Mouse (Mus musculus) cerebellum, adult 18-20 months (tissue): Measurements from ENCODE around the gene Fktn.
"Not testable (repeated sequence)": the region's sequence is repeated elsewhere in the genome, so short reads cannot be mapped to it uniquely, and the experiment has no call there.

ENCODE experiments used
- DNase-seq, 2 experiments: peaks; one replicate each; pipeline ENCODE4 v3.0.0; 2021

Gene Fktn

DNA sequence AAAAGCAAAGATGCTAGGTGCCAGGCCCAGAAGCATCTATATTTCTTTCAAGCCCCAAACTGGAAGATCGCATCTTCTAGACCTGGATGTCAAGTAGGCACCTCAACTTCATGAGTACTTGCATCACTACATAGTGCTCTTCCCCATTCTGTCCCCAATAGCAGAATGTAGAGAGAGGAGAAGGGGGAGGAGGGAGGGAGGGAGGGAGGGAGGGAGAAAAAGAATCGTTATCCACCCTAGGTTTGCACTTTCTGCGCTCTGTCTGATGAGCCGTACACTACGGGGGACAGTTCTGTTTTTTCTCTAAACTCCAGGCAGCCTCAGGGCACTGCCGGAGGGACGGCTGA is at the start of gene Fktn:
Fktn (plus strand) TSS at position 295 of the 347 bp plus-strand sequence.
- no peak for DNase-seq

DNA sequence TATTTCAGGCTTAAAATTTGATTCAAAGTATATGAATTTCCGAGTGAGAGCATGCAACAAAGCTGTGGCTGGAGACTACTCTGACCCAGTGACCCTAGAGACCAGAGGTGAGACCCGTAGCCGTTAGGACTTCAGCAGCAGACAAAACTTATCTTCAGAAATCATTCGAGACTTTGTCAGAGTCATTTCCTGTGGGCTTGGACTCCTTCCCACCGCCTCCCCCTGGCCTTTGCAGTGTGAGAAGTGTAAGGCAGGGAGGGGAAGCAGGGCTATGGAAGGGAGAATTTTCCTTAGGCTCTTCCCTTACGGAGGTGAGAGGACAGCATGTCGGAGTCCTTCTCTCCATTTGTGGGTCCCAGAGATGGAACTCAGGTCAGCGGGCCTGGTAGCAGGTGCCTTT is 31.7 kb upstream of the Fktn start:
- DNase-seq = no peak

DNA sequence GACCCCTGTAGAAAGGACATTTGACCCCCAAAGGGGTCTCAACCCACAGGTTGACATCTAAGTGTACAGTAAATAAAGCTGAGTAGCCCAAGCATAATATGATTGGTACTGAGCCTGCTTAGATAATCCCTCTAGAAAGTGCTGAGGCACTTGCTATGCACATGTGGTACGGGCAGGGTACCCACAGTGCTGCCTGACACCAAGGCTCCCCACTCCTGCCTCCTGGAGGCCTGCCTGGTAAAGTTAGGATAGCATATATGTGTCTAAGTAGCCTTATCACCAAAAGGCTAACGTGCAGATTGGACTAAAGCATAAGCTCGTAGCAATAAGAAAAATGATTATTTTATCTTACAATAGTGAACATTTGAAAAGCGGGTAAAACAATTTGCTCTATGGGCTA is 24.8 kb upstream of the Fktn start:
- DNase-seq = no peak

DNA sequence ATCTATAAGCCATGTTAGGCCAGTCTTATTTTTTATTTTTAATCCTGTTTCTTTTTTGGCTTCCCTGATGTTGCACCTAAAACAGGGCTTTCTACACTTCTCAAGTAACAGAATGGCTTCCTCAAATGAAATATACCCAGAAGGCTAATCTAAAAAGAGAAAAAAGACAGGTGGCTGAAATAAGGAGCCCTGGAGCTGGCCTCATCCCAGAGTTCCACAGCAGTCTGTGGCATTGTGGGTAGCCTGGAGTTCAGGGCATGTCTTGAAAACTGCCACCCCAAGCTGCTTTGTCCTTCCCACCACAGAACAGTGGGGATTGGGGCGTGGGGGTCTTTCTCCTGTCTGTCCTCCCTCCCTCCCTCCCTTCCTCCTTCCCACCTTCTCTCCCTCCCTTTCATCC is 22.4 kb upstream of the Fktn start:
- peak; percentile 38 to 43 for DNase-seq

DNA sequence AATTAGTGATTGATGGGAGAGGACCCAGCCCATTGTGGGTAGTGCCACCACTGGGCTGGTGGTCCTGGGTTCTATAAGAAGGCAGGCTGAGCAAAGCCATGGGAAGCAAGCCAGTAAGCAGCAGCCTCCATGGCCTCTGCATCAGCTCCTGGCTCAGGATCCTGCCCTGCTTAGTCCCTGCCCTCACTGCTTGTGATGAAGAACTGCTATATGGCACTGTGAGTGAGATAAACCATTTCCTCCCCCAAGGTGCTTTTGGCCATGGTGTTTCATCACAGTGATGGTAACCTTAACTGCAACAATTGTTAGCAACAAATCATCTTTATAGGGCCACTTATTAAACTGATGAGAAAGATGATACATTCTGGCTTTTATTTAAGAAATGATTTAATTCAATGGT is 4.6 kb upstream of the Fktn start:
- DNase-seq = not testable (repeated sequence)

DNA sequence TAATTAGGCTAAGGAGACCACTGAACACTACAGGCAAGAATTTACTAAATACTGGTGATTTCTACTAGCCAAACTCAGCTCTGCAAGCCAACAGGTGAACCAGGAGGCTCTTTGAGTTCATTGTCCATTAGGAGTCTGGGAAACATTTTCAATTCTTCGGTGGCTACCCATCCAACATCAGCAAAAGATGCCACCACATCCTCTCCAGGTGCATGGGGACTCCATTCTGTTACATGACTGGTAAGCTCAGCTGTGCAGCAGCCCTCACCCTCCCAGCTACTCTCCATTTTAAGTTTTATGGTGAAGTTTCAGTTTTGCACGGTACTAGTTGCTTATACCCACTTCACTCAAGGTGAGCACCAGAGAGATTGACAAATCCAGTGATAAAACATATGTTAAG is 3.8 kb upstream of the Fktn start:
- no peak for DNase-seq

DNA sequence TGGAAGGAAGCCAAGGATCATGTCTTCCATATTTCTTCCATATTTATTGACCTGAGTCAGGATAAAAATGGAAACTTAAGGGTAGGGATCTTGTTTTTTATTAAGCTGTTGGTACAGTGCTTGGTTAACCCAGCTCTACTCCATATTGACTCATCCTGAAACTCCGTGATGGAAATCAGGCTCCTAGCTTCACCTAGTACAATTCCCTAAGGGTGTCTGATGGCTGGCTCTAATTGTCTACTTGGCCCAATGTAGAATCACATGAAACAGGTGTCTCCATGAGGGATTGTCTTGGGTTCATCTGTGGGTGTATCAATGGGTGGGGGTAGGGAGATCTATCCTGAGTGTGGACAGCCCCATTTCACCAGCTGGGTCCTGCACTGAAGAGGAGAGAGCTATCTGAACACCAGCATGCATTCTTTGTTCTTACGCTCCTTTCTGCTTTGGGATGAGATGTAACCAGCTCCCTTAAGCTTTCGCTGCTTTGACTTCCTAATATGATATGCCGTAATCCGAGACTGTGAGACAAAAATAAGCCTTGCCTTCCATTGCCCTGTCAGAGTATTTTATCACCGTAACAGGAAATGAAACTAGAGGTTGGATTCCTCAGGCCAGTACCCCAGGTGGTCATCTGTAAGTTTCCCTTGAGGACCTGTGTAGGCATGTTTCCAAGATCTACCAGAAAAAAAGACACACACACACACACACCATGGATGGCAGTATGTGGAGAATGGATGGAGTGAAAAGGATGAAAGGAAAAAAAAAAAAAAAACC is 3.1 kb upstream of the Fktn start:
- DNase-seq = no peak

DNA sequence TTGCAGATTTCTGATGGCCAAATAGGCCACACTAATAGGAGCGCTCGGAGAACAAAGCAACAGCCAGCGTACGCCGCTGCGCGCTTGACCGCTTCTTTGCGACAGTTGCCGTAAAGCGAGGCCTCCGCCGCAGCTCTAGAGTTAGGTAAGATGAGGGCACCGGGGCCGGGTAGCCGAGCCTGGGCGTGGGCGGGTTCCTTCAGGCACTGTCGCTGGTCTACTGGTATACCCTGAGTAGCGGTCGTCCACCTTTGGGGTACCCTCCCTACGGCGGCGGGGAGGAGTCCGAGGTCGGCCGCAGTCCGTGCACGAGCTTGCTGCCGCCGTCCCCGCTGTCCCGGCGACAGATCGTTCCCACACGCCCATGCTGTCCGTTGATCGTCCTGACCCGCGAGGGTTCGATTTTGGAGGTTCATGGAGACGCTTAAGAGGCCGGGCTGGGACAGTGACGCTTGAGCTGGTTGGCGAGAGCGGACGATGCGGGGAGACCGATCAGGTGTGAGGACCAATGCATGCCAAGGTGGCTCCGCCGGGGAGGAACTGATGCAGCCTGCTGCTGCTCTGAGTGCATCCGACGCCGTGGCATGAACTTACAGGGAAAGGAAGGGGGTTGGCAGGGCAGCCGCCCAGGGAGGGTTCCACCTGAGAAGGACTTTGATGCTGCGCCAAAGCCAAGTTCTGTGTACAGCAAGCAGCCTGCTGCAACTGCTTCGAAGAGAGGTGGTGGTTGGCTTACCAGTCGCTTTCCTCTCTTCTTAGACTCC is 435 bp downstream of the Fktn start:
- peak; percentile 91 to 94 for DNase-seq

DNA sequence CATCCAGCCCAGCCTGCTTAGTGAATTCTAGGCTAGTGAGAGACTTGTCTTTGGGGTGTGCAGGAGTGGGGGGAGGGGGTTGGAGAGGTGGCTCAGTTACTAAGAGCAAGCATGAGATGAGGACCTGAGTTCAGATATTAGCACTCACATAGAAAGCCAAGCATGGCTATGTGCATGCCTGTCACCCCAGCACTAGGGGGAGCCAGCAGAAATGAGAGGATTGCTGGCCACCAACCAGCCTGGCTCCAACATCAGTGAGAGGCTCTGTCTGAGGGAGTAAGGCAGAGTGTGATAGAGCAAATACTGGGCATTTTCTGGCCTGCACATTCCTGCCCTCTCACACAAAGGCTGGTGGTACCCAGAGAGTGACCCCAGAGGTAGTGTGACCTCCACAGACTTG is 2.2 kb downstream of the Fktn start:
- DNase-seq = no peak

DNA sequence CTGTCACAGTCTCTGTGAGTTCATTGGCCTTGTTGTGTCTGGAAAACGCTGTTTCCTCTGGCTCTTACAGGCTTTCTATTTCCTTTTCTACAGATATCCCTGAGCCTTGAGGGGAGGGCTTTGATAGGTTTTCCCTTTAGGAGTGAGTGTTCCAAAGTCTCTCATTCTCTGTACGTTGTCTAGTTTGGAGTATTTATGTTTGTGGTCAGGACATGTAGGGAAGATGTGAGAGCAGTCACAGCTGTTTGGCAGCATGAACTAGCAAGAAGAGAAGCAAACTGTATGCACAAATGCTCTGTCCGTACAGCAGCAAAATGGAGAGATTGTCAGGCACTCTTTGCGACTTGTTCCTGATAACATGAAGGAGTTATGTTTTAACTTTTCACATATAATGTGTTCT is 3.7 kb downstream of the Fktn start:
- no peak for DNase-seq

DNA sequence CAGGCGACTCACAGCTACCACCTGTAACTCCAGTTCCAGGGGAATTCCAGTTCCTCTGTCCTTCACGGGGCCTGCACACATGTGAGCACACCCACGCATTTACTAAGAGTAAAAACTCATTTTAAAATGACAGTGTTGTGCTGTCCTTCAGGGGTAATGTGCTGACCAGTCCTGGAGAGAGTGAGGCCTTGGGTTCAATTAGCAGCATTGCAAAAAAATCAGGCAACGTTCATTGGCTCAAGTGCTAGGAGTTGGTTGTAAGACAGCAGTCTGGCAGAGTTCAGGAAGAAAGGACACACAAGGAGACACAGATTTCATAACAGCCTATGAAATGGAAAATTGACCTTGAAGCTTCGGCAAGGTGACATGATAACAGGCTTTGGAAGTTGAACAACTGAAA is 4.5 kb downstream of the Fktn start:
- no peak for DNase-seq

DNA sequence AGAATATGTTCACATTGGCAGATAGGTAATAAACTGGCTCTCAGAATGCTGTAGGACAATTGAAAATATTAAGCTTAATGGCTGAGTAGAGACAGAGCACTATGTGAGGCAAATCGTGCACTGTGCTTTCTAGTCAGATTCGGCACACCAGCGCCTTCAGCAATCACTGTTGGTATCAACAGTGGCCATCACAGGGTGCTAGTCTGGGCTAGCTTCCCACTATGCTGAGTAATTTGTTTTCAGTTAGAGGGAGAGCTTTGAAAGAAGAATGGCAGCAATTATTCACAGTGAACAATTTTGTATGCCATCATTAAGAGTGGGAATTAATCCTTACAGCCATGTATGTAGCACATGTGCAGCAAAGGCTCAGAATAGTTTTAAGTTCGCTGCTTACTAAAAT is 8.7 kb downstream of the Fktn start:
- no peak for DNase-seq

DNA sequence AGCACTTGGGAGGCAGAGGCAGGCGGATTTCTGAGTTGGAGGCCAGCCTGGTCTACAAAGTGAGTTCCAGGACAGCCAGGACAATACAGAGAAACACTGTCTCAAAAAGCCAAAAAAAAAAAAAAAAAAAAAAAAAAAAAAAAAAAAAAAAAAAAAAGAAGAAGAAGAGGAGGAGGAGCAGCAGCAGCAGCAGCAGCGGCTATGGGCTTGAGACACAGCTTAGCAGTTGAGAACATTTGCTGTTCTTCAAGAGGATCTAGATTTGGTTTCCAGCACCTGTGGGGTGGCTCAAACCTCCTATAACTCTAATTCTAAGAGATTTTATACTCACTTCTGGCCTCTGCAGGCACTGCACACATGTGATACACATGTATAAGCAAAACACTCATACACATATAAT is 12.3 kb downstream of the Fktn start:
- DNase-seq = not testable (repeated sequence)

DNA sequence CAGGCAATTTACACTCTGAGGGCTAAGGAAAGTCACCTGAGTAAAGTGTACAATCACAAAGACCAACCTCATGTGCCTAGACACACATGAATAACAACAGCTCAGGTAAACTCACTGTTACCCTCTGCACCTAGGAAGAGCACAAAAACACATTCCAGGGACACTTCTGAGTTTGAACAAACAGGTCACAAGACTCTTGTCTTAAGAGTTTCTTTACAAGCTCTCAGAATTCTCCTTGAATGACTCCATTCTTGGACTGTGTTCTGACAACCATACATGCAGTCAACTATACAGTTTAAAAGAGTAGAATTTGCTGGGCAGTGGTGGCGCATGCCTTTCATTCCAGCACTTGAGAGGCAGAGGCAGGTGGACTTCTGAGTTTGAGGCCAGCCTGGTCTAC is 14.3 kb downstream of the Fktn start:
- no peak for DNase-seq

DNA sequence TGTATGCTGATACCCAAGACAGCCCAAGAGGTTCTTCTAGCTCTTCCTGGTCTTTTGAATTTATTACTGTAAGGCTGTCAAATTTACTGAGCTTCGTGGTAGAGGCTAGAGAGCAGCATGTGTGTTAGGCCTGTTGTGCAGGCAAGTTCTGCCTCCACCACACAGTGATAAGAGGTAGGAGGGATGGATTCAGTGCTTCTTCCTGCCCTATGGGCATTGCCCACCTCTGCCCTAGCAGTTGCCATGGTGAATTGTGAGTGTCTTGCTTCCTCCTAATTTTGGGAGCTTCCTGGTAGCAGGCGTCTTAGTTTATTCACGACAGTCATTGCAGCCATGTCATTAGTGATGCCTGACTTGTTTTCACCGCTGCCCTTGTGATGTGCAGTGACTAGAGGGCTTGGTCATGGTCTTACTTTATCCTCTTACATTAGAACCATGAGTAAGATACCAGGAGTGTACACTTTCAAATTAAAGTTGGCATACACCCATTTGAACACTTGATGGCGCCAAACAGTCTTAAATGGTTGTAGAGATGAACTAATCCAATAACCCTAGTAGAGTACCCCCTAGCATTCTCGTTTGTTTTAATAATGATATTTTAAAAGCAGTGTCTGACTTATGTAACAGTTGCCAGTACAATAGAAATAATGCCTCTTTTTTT is 25.3 kb downstream of the Fktn start:
- peak; percentile 28 to 41 for DNase-seq

DNA sequence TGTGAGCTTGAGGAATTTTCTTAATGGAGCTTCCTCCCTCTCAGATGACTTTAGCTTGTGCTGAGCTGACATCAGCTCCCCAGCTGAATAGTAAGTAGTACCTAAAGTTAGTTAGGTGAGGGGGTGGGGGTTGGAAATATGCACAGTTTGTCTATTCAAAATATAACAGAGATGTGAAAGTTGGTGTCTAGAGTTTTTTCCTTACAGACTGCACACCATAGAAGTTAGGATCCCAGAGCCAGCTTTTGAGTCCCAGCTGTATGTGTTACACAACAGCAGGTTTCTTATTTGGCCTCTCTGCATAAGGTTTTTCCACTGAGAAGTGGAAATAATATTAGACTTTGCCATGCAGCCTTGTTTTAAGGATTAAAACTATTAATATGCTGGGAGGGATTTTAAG is 36.0 kb downstream of the Fktn start:
- no peak for DNase-seq

DNA sequence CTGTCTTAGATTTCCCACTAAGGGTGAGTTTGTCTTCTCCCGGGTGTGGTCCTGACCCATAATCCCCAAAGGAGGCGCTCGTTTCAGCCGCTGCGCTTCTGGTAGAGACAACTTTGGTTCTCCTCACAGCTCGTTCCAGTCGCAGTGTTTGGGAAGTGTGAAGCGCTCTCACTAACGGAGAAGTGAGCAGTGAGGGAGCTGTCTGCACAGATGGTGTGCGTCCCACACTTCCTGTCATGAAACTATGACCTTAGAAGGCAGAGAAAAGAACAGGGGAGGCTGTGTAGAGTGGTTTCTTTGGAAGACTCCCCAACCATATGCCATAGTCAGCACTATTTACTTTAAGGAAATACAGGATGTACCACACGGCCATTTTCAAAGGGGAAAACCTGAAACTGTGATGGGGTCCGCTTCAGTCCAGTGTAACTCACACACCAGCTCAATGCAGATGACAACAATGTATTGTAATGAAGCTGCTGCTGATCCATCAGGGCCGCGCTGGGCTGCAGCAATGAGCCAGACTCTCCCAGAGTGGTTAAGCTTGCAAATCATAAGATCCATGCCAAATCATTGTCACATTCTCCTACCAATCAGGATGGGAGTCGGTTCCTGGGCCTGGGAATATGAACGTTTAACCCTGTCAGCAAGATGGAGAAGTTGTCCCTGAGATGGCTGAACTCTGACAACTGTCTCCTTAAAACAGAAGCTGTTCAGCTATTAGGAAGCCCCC is 36.8 kb downstream of the Fktn start:
- DNase-seq = no peak

DNA sequence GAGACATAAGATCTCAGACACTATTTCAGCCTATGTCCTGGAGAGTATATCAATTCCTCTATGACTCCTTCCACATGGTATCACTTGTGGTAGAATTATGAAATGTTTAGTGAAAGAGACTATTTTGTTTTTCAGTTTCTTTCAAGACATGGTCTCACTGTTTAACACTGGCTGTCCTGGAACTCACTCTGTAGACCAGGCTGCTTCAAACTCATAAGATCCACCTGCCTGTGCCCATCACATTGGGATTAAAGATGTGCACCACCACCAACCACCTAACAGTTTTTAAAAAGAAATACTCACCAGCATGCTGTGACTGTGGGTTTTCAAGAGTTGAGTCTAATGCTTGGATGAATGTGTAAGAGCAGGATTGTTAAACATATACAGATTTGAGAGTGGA is 43.2 kb downstream of the Fktn start:
- DNase-seq = no peak

DNA sequence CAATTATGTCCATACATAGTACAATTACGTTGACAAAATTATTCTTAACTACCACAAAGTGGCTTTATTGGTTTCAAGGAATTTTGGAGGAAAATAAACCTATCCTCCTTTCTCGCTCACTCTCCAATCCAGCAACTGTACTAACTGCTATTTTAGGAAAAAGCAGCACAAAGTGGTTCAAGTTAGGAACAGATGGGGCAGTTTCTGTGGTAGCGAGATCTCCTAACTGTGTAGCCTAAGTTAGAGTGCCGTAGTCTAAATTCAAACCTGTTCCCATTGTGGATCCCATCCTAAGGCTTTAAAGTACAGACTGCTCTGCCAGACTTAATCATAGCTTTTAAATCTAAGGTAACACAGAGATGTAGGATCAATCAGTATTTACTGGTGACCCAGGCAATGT is 45.0 kb downstream of the Fktn start:
- no peak for DNase-seq

DNA sequence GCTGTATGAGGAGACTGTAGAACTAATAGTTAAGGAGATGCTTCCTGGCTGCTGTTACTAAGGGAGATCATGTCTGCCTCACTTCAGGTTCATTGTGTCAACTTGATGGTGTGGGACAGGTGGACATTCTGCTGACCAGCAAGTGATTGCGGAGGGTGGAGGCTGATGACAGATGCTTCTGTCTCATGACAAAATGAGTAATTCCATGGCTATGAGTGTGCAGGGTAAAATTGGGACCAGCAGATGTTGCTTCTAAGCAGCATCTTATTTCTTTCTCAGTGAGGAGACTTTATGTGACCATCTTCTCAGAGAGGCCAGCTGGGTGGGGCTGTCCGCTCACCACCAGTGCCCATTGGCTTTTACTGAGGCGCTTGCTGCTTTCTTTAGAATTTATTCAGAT is 45.9 kb downstream of the Fktn start:
- no peak for DNase-seq

DNA sequence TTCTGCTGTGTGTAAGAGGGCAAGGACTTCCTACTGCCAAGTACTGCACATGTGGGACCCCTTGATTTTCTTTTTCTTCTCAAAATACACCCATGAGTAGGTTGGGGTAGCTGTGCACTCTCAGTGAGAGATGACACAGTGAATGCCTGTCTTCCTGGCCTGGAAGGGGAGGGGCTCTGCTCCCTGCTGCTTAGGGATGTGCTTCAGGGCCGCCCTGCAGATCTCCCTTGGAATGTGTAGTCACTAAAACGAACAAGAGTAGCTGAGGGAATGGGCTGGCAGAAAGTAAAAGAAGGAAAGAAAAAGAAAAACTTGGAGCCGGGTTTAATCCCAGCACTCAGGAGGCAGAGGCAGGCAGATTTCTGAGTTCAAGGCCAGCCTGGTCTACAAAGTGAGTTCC is 48.7 kb downstream of the Fktn start:
- DNase-seq = no peak

DNA sequence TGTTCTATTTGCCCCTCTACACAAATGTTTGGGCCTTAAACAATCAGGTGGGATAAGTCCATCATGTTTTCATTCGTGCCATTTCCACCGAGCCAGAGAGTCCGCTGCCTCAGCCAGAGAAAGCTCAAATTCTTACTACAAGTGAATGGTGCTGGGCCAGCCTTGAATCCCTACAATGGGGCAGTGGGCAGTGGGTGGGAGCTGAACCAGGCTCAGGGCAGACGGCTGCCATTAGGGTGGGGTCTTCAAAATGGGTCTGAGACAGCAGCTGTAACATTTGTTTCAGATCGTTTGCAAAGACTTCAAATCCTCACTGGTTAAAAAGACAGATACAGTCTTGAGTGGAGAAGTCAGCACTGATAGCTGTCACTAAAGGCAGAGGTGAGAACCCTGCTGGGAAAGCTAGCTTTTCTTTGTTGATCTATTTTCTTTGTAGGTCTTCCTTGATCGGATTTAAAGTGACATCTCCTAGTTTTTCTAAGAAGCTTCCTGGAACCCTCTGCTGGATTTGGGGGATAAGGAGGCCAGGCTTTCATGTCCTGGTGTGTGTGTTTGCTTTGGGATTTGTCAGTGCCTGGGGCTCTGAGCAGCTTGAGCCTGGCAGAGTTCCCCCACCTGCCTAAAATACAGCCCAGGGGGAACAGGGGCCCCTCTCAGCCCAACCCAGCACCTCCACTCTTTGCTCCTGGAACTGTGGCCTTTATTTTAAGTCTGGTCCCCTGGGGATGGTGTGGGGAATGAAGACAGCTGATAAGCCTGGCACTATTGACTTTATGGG is 57.3 kb downstream of the Fktn start:
- DNase-seq = no peak

DNA sequence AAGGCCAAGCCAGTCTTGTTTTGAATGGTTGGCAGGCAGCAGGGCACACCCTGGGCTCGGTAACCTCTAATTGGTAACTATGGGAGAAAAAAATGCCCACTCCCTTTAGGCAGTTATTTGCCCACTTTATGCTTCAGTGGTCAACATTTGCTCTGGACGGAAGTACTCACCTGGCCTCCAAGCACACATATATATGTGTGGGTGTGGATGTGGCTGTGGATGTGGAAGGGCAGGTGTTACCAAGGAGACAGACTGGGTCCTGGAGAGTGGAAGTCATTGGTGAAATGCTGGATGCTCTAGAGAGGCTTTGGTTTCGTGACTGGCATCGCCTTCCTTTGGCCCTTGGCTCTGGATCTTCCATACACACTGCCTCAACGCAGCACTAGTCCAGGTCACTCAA is 58.2 kb downstream of the Fktn start:
- DNase-seq = no peak
